Mouse (Mus musculus) heart, adult 2 months (tissue): ENCODE results near the gene Hdgf. TPM values are rescaled to one million over a fixed set of nuclear protein-coding genes. Genes with fewer than 3 reads are reported as not detected.
A peak's percentile ranks its signal among the peaks of the same experiment; 100 is the strongest.

ENCODE experiments used
- DNase-seq, 2 experiments: peaks; one replicate each; pipeline ENCODE4 v3.0.0; 2021
- H3K27ac ChIP-seq: fragments of 200-600 bp; 2 replicates; pipeline ENCODE4 v1.8.1; 2022
- H3K27me3 ChIP-seq: fragments of 200-500 bp; 2 replicates; pipeline ENCODE4 v1.6.1; 2012; ENCODE audit warnings: mild to moderate bottlenecking, low read length, inconsistent platforms, mixed read lengths; ENCODE audit not compliant: control insufficient read depth, insufficient read depth
- H3K36me3 ChIP-seq: fragments of 200-500 bp; 2 replicates; pipeline ENCODE4 v1.6.1; 2012; ENCODE audit warnings: low read length, inconsistent platforms; ENCODE audit not compliant: control insufficient read depth, insufficient read depth
- H3K4me1 ChIP-seq: fragments of 200-500 bp; 2 replicates; pipeline ENCODE4 v1.6.1; 2011; ENCODE audit warnings: low read length; ENCODE audit not compliant: control insufficient read depth, insufficient read depth
- H3K4me3 ChIP-seq: fragments of 200-600 bp; 2 replicates; pipeline ENCODE4 v1.8.1; 2022
- H3K79me2 ChIP-seq: fragments of 200-500 bp; replicated peaks from 2 replicates; pipeline ENCODE4 v1.6.1; 2012; ENCODE audit warnings: mild to moderate bottlenecking, inconsistent platforms, low read length, moderate library complexity, mixed read lengths; ENCODE audit not compliant: control insufficient read depth, insufficient read depth
- H3K9ac ChIP-seq: fragments of 200-500 bp; 2 replicates; pipeline ENCODE4 v1.6.1; 2012; ENCODE audit warnings: low read depth, mild to moderate bottlenecking, control low read depth, inconsistent platforms, low read length, mixed read lengths
- CTCF ChIP-seq: fragments of 200-600 bp; IDR thresholded peaks from 2 replicates; pipeline ENCODE4 v1.8.1; 2022; ENCODE audit warnings: antibody characterized with exemption, mild to moderate bottlenecking, moderate library complexity
- EP300 ChIP-seq: fragments of 200-500 bp; IDR thresholded peaks from 2 replicates; pipeline ENCODE4 v1.6.1; 2011; ENCODE audit warnings: low read depth, low read length, control low read depth; ENCODE audit not compliant: insufficient read depth
- POLR2A ChIP-seq: fragments of 200-500 bp; IDR thresholded peaks from 2 replicates; pipeline ENCODE4 v1.6.1; 2011; ENCODE audit warnings: mild to moderate bottlenecking, low read depth, low read length, control low read depth; ENCODE audit not compliant: insufficient read depth
- WGBS: fragments of 180-500 bp; shearing (Covaris S2); methylation state at CpG from one replicate; pipeline ENCODE4 v1.1.7; 2018; 5-methylcytosine and 5-hydroxymethylcytosine counted together
- intact Hi-C: fragments of 180-260 bp; cut with DNase I; formaldehyde crosslinking; loops from one replicate; pipeline ENCODE4 v1.15.1; 2025
- polyA plus RNA-seq: library from polyadenylated mRNA; depleted of rRNA; stranded (reverse); fragments of >200 nt; gene quantifications from 2 replicates; pipeline ENCODE4 v1.2.3, GENCODE M21; 2012
- total RNA-seq, 2 experiments: library from RNA; stranded (reverse); gene quantifications; 2 replicates each; pipeline ENCODE4 v1.2.3; 2021

Gene Hdgf
- total and polyA plus RNA-seq, 3 experiments = 61.6 to 125 (median 106) TPM

DNA sequence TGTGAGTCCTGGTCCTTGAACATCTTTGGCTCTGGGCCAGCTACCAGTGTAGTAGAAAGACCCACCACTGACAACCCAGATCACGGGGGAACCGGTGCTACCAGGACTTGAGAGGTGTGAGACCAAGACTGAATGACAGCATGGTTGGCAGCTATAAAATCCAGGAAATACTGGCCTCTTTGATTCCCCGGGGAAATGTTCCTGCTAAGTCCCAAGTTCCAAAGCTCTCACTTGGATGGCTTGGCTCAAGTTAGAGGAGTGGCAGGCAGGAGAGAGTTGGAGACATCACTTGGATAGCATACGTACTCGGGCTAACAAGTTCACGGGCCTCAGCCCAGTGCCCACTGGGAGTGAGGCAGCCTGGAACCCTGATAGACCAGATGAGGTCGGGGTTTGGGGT, 37.5 kb downstream of the Hdgf start:
- WGBS = 66% methylated on average over 7 of the region's 7 CpGs
- Histone ChIP-seq H3K4me3 (no peak overlapping the region), H3K79me2 (no peaks in the 10 kb centered on the region), H3K36me3 (peaks cover 2% of the 10 kb centered on the region; the same call in 1 of the 2 replicates), H3K27ac (no peak overlapping the region), H3K27me3 (peaks cover 2% of the 10 kb centered on the region; the same call in 1 of the 2 replicates), H3K4me1 (peaks cover 5% of the 10 kb centered on the region), H3K9ac (no peak overlapping the region)
- DNase-seq = no peak
- TF ChIP-seq EP300 = no peak
- TF ChIP-seq CTCF = no peak
- no peak for TF ChIP-seq POLR2A
- intact Hi-C loops = no loop called here

DNA sequence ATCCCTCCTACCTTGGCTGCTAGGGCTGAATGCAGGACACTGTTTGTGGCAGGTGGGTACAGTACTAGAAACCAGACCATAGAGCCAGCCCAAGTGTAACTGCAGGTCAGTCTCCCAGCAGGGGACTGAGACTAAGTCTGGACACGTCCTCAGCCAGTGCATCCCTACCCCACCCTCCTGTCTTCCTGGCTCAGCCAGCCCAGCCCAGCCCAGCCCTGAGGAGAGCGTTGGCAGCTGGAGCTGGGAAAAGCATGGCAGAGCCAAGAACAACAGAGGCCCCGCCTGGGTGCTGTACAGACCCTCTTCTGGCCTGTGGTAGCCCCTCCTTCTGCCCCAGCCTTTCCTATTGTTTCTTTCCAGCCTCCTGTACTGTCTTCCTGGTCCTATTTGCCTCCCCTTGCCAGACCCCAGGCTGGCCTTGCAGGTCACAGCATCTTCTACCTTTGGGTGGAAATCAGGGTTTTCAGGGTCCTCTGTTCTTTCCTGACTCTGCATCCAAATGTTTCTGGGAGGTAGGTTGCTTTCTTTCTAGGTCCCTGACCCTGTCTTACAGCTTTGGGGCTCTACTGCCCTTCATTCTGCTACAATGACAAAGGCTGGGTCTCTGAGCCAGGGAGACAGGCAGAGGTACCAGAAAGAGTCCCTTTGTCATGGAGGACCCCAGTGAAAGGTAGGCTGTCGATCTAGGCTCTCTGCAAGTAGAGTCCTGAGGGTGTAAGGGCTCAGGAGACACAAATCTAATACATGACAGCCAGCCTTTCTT, 38.9 kb downstream of the Hdgf start:
- Histone ChIP-seq H3K79me2 (no peaks in the 10 kb centered on the region), H3K27ac (no peak overlapping the region), H3K4me1 (peaks cover 5% of the 10 kb centered on the region), H3K36me3 (no peaks in the 10 kb centered on the region), H3K4me3 (no peak overlapping the region), H3K9ac (no peak overlapping the region), H3K27me3 (peaks cover 6% of the 10 kb centered on the region; the same call in 1 of the 2 replicates)
- WGBS = 18% methylated on average over 4 of the region's 4 CpGs
- DNase-seq = peak in 1 of 2 experiments; percentile 55
- intact Hi-C loops = no loop called here
- TF ChIP-seq EP300 (no peak), POLR2A (no peak), CTCF (no peak)

DNA sequence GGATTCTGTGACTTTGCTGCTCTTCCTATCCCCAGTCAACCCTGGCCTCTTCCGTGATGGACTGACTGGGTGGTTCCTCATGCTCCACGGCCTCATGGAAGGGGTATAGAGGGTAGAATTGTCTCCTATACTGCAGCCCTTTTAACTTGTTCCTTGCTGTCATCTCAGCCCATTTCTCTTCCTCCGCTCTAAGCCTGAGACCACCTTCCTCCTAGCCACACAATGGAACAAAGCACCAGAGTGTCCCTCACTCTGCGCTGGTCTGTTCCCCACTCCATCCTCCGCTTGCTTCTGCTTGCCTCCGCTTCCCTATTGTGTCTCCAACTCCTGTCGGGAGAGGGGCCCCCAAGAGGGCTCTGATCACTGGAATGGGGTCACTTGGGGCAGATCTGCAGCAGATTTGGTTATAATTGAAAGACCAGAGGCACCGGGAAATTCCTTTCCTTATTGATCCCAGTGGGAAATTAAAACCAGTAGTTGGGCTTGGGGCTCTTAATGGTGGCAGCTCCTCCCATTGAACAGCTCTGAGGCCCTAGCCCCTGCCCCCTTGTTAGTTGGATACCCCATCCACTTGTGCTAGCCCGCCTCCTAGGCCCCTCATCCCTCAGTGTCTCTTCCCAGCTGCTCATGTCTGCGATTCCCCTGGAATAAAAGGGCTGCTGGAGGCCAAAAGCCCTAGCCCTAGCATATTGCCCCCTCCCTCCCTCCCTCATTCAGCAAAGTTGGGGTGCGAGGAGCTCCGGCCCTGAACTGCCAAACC, 39.8 kb downstream of the Hdgf start:
- TF ChIP-seq EP300 (no peak), CTCF (no peak), POLR2A (no peak)
- Histone ChIP-seq H3K4me3 (no peak overlapping the region), H3K36me3 (no peaks in the 10 kb centered on the region), H3K27me3 (peaks cover 8% of the 10 kb centered on the region; the same call in 1 of the 2 replicates), H3K4me1 (peaks cover 5% of the 10 kb centered on the region), H3K79me2 (no peaks in the 10 kb centered on the region), H3K9ac (no peak overlapping the region), H3K27ac (no peak overlapping the region)
- no peak for DNase-seq
- WGBS = 51% methylated on average over 12 of the region's 12 CpGs
- intact Hi-C loops = no loop called here

DNA sequence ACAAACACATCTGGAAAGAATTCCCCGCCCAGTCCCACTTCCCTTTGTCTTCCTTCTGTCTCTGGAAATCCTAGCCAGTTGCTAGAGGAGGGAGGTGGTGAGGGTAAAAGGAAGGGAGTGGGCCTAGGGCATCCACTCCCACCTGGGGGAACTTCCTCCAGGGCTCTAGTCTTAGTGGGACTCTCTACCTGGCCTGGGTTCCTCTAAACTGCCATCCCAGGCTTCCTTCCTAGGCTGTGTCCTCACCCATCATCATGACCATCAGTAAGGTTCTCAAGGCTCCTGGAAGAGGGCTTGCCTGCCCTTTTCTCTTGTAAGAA, 40.4 kb downstream of the Hdgf start:
- Histone ChIP-seq H3K4me3 (no peak overlapping the region), H3K27ac (no peak overlapping the region), H3K4me1 (peaks cover 5% of the 10 kb centered on the region), H3K9ac (no peak overlapping the region), H3K36me3 (no peaks in the 10 kb centered on the region), H3K27me3 (peaks cover 9% of the 10 kb centered on the region), H3K79me2 (no peaks in the 10 kb centered on the region)
- no peak for DNase-seq
- intact Hi-C loops = no loop called here
- 40% methylated on average over 1 of the region's 1 CpGs for WGBS
- TF ChIP-seq CTCF = no peak
- TF ChIP-seq POLR2A = no peak
- TF ChIP-seq EP300 = no peak

DNA sequence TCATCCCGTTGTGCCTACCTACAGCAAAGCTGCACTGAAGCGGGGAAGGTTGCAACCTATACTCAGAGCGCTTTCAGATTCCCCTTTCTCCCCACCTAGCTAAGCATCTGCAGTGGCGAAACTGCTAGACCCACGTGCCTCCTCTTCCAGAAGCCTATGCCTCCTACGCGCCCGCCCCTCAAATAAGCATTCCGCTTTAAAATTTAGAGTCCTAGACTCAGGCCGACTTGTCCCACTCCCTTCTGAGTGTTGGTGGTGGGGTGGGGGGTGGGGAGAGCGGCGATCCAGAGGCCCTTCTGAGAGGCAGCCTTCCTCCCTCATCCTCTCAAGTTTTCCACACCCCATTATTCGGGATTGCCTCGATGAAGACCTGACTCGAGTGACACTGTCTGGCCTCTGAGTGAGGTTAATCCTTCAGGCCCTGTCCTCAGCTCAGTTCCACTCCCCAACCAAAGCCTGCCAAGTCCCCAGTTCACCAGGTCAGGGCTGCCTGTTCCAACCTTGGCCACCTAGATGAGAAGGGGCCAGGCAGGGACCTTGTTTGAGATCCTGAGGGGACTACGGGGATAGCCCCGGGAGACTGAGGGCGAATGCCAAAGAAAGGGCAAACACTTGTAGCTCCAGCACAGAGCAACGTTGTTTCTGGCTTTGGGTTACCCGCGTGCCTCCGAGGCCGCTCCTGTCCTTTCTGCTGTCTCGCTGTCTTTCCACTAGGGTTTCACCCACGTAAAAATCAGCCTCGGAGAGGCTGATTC, 41.1 kb downstream of the Hdgf start:
- TF ChIP-seq EP300 = no peak
- no peak for TF ChIP-seq CTCF
- no peak for TF ChIP-seq POLR2A
- intact Hi-C loops = no loop called here

More for the DNA sequence above, 41.1 kb downstream of the Hdgf start:
- no peak for DNase-seq
- WGBS = 16% methylated on average over 26 of the region's 26 CpGs
- H3K4me3 ChIP-seq = no peak overlapping the region
- H3K79me2 ChIP-seq = no peaks in the 10 kb centered on the region
- H3K9ac ChIP-seq = no peak overlapping the region
- H3K4me1 ChIP-seq = peaks cover 5% of the 10 kb centered on the region
- H3K36me3 ChIP-seq = no peaks in the 10 kb centered on the region
- no peak overlapping the region for H3K27ac ChIP-seq
- peaks cover 10% of the 10 kb centered on the region for H3K27me3 ChIP-seq
